ENCODE assay signal across 8 mouse cellular contexts in genomic region chr7:68829861-68830260, GRCm38 (mm10).
DNase-seq lines count a peak whose midpoint lies in the region; ATAC-seq and TF ChIP-seq lines count a peak whose summit lies in the region.

No protein-coding gene starts in this region.

- H3K4me2 ChIP-seq in forebrain, postnatal 0 days (ENCODE audit: low read depth), result no peak overlapping the region
- no peak overlapping the region for H3K4me2 ChIP-seq in hindbrain, embryonic 13.5 days

- H3K9me3 ChIP-seq in forebrain, postnatal 0 days (ENCODE audit: low read length), result no peaks in the 10 kb centered on the region
- H3K9me3 ChIP-seq in hindbrain, embryonic 13.5 days, result no peaks in the 10 kb centered on the region

- no peaks in the 10 kb centered on the region for H3K36me3 ChIP-seq in forebrain, postnatal 0 days (ENCODE audit: insufficient read depth)
- H3K36me3 ChIP-seq in hindbrain, embryonic 13.5 days, result no peaks in the 10 kb centered on the region

- WGBS in forebrain, postnatal 0 days, result 16% methylated on average over 8 of the region's 8 CpGs
- 18% methylated on average over 8 of the region's 8 CpGs for whole genome bisulfite sequencing in hindbrain, embryonic 13.5 days

- peak; percentile 80 for ATAC-seq in forebrain, postnatal 0 days
- ATAC-seq in hindbrain, embryonic 13.5 days (ENCODE audit: low FRiP score), result peak; percentile 66; the same call in 1 of the 2 replicates

- no peak overlapping the region for H3K9ac ChIP-seq in forebrain, postnatal 0 days
- no peak overlapping the region for H3K9ac ChIP-seq in hindbrain, embryonic 13.5 days

- no peaks in the 10 kb centered on the region for H3K4me1 ChIP-seq in forebrain, postnatal 0 days (ENCODE audit: insufficient read depth)
- H3K4me1 ChIP-seq in hindbrain, embryonic 13.5 days (replicated peaks), result no peaks in the 10 kb centered on the region

- peak; percentile 91 for TF ChIP-seq CTCF in forebrain, postnatal 0 days (IDR thresholded peaks at IDR 0.05; ENCODE audit: low read depth)

- no peaks in the 10 kb centered on the region for H3K27me3 ChIP-seq in forebrain, postnatal 0 days (ENCODE audit: insufficient read depth, low read length)
- H3K27me3 ChIP-seq in hindbrain, embryonic 13.5 days, result no peaks in the 10 kb centered on the region

- H3K4me3 ChIP-seq in forebrain, postnatal 0 days (ENCODE audit: low read depth, low read length), result no peak overlapping the region
- H3K4me3 ChIP-seq in hindbrain, embryonic 13.5 days, result no peak overlapping the region

- H3K27ac ChIP-seq in forebrain, postnatal 0 days (ENCODE audit: low read depth, low read length), result no peak overlapping the region
- no peak overlapping the region for H3K27ac ChIP-seq in hindbrain, embryonic 13.5 days

- DNase-seq in Muller cell, postnatal 12 days (ENCODE audit: inconsistent ontology term), result peak; percentile 42
- peak; percentile 28 for DNase-seq in cerebellum, adult 11-12 months
- DNase-seq in forebrain, postnatal 0 days, result peak; percentile 92
- peak; percentile 80 for DNase-seq in layer of hippocampus, adult 9-10 months (ENCODE audit: low spot score)
- peak; percentile 91 for DNase-seq in lung, postnatal 14 days
- DNase-seq in retina, adult 2 months (ENCODE audit: low read depth, low spot score), result peak; percentile 45
- DNase-seq in urinary bladder, adult 18-20 months (ENCODE audit: low spot score in 2 of 2), result peak; percentile 51 to 82

Comparison
In these comparisons a context has a peak if more than half of its experiments do, and no peak if none do; other contexts are left out.
1. DNase-seq: peak in every context shown above with its lines; median percentile 92 in forebrain, postnatal 0 days; 91 in lung, postnatal 14 days; 80 in layer of hippocampus, adult 9-10 months; 66 in urinary bladder, adult 18-20 months; 45 in retina, adult 2 months; 42 in Muller cell, postnatal 12 days; 28 in cerebellum, adult 11-12 months.